Mouse (Mus musculus): ENCODE results near the gene Cyth4. TPM values are rescaled to one million over a fixed set of nuclear protein-coding genes. Genes with fewer than 3 reads are reported as not detected.
A peak's percentile ranks its signal among the peaks of the same experiment; 100 is the strongest.

The Cyth4 gene
- total RNA-seq, 2 experiments from 2014 or later = 5.5 to 5.8 TPM

DNA sequence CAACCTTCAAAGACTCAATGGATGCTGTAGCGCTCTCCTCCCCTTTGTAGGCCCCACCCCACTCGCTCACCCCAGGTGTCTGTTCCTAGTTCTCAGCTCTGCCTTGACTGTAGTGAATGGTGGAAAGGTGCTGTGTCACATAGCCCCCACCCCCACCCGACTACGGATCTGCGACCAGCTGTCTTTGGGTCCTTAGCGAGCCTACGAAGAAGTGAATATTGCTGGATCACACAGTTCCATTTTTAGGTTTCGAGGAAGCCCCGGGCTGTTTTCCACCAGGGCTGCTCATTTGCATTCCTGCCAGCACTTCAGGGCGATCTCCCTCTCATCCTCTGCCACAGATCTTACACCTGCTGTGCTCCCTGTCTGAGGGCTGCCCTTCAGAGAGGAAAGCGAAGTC is 13.5 kb upstream of the Cyth4 start:
- DNase-seq (ENCODE audit: low spot score) = no peak
- intact Hi-C loops (cut with DNase I) = loop anchor here (2.0 to 5.0 kb wide), 3 partner anchors 51 to 135 kb away; partner anchors contain the start of gene C1qtnf6

DNA sequence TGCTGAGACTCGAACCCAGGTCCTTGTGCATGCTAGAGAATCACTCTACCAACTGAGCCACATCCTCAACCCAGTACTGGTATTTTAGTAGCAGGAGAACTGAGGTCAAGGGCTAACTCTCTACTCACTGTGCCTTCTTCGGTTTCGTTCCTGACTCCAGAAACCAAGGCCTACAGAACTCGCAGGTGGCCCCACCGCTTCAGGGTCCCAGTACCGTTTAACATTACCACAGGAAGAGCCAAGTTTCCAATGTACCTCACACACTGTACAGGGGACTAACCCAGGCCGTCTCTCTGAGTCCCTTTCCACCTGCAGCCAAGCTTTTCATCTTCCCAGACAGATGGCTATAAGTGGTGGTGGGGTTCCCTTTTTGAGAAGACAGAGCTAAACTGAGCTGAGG is 11.4 kb upstream of the Cyth4 start:
- DNase-seq (ENCODE audit: low spot score) = no peak
- intact Hi-C loops (cut with DNase I) = no loop called here

DNA sequence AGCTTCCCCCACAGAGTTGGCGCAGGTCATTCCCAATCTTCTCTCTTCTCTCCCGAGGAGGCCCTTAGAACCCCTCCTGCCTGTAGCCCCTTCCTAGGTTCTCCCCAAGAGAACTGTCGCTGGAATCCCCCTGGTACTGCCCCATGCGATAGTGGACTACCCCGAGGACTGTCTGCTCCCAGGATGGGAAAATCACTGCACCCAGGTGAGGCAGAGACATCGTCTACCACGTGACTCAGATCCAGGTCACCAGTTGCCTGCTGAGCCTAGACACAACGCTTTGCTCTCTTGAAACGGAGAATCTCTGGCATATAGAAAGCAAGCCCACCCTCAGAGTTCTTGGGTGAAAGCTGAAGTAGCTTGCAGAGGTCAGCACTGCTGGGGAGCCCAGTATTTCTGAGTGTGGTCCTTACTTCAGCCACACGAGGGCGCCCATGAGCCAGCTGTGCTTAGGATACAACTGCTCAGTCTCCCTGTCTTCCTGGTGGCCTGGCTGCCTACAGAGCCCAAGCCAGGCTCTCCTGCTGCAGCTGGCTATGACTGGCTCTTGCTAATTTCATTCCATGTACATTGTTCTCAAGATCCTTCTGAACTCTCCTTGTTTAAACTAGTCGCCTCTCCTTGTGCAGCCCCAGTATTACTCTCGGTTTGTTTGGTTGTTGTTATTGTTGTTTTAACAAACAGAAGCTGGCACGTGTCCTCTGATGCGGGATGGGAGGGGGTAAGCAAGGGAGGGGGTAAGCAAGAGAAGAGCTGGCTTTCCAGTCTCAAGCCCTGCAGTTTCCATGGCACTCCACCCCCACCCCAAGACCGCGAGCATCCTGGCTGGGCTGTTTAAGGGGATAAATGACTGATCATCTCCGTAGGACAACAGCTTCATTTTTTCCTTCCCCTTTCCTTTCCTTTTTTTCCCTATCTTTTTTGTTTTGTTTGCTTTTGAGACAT is 9.5 kb upstream of the Cyth4 start:
- intact Hi-C loops (cut with DNase I) = loop anchor here (2.0 kb wide), 1 partner anchor 157 kb away; no protein-coding TSS in a partner anchor

GRCm38 (mm10) chr15:78588049-78588448 is 8.8 kb upstream of the Cyth4 start:
- intact Hi-C loops (cut with DNase I) = no loop called here
- DNase-seq (ENCODE audit: low spot score) = no peak

More for the DNA sequence above, 9.5 kb upstream of the Cyth4 start:
- peak; percentile 47 for DNase-seq (ENCODE audit: low spot score)

GRCm38 (mm10) chr15:78588900-78589299 is 7.9 kb upstream of the Cyth4 start:
- intact Hi-C loops (cut with DNase I) = no loop called here
- DNase-seq (ENCODE audit: low spot score) = no peak

DNA sequence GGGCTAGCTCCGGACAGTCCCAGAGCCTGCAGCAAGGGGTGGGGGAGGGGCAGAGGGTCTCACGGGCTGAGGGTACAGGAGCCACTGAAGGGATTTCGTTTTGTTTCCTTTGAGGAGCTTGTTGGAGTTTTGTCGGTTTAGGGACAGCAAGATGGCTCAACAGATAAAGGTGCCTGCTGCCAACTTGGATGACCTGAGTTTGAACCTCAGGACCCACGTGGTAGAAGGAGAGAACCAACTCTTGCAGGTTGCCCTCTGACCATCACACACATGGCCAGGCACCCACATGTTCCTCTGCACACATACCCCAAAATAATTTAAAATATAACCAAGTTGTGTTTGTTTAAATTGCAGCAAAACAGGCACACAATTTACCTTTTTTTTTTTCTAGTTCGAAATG is 6.9 kb upstream of the Cyth4 start:
- intact Hi-C loops (cut with DNase I) = no loop called here
- DNase-seq (ENCODE audit: low spot score) = no peak

GRCm38 (mm10) chr15:78590785-78591184 is 6.1 kb upstream of the Cyth4 start:
- no peak for DNase-seq (ENCODE audit: low spot score)
- intact Hi-C loops (cut with DNase I) = no loop called here

GRCm38 (mm10) chr15:78591680-78592451 is 5.0 kb upstream of the Cyth4 start:
- intact Hi-C loops (cut with DNase I) = no loop called here
- no peak for DNase-seq (ENCODE audit: low spot score)

DNA sequence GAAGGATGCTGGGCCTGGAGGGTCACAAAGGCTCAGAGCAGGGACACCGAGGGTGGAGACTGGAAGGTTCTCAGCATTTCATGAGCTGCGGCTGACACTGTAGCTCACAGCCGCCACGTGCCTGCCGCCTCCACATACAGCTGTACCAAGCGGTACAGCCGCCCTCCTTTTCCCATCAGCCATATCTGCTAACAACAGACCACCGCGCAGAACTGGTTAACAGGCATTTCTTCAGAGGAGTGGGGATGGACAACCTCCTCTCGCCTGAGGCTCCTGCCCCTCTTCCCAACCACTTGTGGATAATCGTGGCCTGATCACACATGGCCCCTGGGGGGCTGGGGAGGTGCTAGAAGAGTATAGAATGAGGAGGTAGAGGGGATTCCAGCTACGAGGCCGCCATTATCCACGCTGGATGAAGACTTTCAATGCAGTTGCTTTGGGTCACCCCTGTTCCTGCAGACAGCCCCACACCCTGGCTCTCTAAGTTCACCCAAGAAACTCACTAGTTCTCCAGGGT is 4.3 kb upstream of the Cyth4 start:
- DNase-seq (ENCODE audit: low spot score) = no peak
- intact Hi-C loops (cut with DNase I) = no loop called here

DNA sequence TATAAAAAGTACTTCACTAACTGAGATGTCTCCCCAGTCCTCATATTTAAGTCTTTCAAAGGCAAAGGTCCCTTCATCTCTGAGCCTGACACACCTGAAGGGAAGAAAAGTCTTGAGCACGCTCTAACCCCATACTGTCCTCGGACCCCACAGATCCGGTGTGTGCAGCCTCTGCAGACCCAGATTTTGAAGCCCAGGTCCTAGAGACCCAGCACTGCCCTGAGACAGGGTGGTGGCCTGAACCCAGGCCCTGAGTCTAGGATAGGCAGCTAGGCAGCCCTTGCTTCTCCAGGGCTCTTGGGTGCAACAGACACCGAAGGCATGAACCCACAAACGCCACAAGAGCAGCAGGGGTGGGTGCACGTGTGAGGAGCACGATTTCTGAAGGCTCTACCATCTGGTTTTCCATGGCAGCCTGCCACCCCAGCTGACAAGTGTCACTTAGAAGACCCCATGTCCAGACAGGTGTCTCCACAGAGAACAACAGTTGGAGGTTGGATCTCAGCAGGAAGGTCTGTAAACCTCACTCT is 2.9 kb upstream of the Cyth4 start:
- DNase-seq (ENCODE audit: low spot score) = no peak
- intact Hi-C loops (cut with DNase I) = no loop called here

DNA sequence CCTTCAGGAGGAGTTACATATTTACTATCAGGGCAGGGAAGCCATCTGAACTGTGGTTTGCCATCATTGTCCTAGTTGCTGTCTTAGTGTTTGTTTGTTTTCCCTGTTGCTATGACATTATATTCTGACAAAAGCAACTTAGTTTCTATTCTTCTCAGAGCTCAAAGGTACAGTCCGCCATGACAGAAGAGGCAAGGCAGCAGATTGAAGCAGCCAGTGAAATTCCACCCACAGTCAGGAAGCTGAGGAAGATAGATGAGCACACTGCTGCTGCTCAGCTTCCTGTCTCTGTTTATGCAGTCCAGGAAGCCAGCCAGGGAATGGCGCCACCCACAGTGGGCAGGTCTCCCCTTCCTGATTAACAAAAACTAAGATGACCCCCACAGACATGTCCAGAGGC is 2.0 kb upstream of the Cyth4 start:
- intact Hi-C loops (cut with DNase I) = no loop called here
- DNase-seq (ENCODE audit: low spot score) = no peak

DNA sequence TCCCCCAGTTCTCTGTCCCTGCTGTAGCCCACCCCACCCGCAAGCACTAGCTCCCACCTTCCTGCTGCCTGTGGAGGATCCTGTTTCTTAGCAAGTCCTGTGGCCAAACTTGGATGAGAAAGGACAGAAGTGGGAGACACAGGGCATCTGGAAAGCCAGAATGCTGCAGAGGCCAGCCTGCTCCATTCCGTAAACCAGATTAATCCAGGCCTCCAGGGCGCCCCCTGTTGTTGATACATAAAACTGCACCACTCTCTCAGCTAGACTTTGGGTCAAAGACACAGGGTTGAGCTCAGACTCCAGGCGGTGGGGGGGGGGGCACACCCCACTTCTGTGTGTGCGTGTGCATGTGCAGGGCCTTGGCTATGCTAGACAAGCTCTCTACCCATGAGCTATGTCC is 1.4 kb upstream of the Cyth4 start:
- intact Hi-C loops (cut with DNase I) = no loop called here
- DNase-seq (ENCODE audit: low spot score) = no peak

DNA sequence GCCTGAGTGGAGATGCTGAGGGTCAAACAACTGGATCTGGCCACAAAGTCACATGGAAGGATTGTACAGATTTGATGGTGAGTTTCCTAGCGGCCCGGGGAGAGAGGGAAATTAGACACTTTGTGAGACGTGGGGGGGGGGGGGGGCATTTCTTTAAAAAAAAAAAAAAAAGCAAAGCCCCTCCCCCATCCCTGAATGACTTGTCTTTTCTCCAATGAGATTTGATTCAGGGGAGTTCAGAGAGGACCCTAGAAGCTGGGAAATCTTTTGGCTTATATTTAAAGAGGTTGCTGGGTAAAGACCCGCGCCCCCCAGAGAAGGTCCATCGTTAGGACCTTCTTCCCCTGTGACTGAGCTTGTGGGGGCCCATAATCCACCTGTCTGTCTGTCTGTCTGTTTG is 343 bp upstream of the Cyth4 start:
- intact Hi-C loops (cut with DNase I) = no loop called here
- DNase-seq (ENCODE audit: low spot score) = no peak

DNA sequence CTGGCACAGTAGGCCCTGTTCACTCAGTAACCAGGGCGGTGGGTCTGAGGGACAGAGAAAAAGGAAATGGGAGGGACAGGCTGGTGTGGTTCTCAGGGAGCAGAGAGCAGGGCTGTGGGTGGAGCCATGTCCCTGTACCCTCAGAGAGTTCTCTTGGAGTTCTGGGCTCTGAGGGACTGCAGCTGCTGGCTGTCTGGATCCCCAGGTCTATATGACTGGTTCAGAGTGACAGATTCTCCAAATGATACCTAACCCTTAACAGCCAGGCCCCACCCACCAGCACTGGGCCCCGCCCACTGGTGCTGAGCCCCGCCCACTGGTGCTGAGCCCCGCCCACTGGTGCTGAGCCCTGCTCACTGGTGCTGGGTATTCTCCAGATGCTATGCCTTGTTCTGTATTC is 882 bp downstream of the Cyth4 start:
- no peak for DNase-seq (ENCODE audit: low spot score)
- intact Hi-C loops (cut with DNase I) = no loop called here

DNA sequence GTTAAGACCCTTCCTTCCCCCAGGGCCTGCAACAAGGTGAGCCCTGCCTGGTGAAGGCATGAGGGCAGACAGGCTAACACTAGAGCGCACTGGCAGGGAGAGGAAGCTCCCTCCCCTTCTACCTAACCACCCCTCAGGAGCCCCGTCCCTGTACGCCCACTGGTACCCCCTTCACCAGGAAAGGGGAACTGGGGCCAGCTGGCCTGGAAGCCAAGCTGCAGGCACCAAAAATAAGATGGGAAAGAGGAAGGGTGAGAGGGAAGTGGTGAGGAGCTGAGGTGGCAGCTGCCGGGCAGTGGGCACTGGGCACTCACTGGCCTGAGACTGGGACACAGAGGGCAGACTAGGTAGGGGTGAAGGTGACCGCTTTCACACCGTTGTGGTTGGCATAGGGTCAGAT is 2.3 kb downstream of the Cyth4 start:
- peak; percentile 31 for DNase-seq (ENCODE audit: low spot score)
- intact Hi-C loops (cut with DNase I) = no loop called here

DNA sequence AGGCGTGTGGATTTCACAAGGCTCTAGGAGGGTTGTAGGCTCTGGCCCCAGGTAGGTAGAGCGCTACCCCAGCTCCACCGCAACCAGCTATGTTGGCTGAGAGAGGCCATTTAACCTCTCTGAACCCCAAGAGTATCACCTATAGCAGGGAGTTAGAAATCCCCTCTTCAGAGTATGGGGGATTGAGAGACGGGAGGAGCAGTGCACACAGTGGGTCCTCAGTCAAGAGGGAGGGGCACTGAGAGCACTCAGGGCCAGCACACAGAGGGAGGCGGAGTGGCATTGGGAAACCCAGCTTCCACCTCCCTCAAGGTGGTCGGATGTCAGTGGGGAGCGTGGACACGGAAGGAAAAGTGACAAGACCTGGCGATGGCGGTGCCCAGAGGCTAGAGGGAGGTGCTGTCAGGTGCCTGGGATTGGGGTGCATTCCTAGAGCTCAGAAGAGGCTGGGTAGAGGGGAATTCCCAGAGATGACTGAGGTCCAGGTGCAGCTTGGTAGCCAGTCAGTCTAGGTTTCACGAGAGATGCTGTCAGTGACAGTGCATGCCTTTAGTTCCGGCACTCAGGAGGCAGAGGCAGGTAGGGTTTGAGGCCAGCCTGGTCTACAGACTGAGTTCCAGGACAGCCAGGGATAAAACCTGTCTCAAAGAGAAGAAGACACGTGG is 2.8 kb downstream of the Cyth4 start:
- intact Hi-C loops (cut with DNase I) = no loop called here
- no peak for DNase-seq (ENCODE audit: low spot score)

DNA sequence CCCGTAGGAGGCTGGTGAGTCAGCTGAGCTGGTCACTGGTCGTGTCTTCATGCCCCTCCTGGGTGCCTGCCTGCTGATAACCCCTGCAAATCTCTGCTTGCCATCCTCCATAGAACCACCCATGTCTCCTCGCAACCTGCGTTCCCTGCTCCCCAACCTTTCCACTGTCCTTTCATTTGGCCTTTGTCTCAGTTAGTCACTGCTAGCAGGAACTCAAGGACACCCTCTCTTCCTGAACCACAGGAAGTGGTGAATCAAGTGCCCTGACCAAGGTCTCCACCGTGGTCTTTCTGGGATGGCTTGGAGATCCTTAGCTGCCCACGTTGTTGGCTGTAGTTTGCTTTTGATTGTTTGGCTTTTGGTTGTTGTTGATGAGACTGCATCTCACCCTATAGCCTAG is 4.3 kb downstream of the Cyth4 start:
- no peak for DNase-seq (ENCODE audit: low spot score)
- intact Hi-C loops (cut with DNase I) = no loop called here

DNA sequence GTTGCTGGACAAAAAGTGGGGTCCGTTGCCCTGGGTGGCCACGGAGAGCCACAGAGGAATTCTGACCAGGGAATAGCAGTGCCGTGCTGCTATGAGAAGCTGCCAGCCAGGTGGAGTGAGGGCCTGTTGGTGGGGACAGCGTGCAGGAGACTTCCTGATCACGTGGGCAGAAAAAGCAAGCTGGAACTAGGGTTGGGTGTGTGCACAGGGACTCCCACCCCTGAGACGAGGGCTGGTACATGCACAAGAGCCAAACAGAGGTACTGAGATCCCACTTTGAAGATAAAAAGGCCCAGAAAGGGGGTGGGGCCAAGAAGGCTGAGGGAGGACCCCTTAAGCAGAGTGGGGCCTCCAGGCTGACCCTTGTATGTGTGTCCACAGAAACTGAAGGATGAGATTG is 7.4 kb downstream of the Cyth4 start:
- DNase-seq (ENCODE audit: low spot score) = no peak
- intact Hi-C loops (cut with DNase I) = no loop called here

- intact Hi-C loops (cut with DNase I) = no loop called here
Measured at GRCm38 (mm10) chr15:78605371-78605791, 8.5 kb downstream of the Cyth4 start.

DNA sequence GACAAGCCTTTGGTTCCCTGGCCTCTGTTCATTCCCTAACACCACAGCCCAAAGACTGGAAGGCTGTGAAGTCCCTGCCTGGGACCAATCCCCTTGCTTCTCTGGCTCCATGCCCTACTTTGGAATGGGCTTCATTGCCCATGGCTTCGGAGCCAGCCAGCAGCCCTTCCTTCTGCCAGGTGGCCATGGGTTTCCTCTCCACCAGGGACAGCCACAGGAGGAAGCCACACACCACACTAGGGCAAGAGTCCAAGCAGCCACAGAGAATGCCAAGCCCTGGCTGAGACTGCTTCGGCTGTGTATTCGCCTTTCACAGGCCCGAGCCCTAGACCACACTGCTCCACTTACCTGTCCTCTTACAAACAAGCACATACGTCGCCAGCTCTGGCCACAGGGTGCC is 9.2 kb downstream of the Cyth4 start:
- intact Hi-C loops (cut with DNase I) = no loop called here
- no peak for DNase-seq (ENCODE audit: low spot score)

More at GRCm38 (mm10) chr15:78605371-78605791, 8.5 kb downstream of the Cyth4 start:
- DNase-seq (ENCODE audit: low spot score) = no peak

All from heart, postnatal 25 days (tissue).